Mouse (Mus musculus) heart, adult 9 months (tissue): ENCODE results near the gene Klhl2.

ENCODE experiments used
- DNase-seq, 2 experiments: peaks; one replicate each; pipeline ENCODE4 v3.0.0; 2022; ENCODE audit warnings: low spot score in 2 of 2

Klhl2 gene

DNA sequence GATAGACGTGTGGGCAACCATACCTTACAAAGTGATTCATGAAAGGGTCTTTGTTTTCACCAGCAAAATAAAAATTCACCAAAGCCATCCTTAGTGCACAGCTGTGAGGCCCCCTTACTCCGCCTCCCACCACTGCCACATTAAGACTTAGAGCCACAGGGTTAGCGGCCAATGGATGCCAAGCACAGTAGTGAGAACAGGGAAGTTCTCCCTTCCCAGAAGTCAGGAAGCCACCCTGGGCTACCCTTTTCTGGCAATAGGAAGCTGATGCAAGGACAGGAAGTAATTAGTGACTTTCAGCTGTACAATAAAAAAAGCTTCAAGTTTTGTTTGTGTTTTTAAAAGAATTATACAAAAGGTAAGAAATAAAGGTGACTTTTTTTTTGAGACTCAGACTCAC is 18.2 kb downstream of the Klhl2 start:
- no peak for DNase-seq

DNA sequence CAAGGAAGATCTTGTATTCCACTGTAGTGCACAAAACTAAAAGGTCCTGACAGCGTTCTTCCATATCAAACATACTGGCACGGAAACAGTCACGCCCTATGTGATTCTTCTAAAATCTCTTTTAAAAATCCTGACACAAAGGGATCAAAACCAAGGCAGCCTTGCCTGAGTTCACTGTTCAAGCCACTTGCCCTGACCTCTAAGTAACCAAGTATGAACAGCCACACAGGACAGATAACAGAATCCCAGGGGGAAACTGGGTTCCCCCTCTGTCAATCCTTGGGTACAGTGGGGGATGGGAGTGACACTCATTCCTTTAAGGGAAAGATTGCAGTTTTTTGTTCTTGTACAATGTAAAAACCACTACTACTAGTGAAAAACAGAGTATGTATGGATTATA is 19.9 kb downstream of the Klhl2 start:
- no peak for DNase-seq

DNA sequence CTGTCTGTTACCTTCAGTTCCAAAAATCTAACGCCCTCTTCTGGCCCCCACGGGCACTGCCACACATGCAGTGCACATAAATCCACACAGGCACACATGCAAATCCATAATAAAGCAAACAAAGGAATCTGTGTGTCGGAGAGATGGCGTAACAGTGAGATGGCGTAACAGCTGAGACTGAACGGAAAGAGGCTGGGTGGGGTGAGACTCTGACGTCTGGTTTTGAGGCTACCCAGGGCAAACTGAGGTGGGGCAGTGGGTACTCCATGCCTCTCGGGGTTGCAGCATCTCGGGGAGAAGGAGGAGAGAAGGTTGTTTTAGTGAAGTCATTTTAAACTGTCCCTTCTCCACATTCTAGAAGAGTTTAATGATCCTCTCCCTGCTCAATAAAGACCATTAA is 20.4 kb downstream of the Klhl2 start:
- no peak for DNase-seq

DNA sequence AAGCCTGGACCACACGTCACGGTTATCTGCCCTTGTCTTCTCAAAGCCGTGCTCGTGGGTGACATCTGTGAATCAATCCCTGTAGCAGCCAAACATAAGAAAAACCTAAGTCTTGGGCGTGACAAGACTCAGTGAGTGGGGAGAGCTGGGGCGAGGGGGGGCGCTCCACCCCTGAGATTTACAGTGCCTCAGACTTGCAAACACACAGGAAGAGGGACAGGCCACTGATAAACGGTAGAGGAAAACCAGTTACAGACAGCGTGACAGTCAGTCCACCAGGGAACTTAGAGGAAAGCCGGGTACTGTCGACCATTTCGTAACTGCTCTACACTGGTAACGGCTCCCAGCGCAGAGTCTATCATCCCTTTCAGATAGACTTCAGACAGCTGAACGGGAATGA is 21.4 kb downstream of the Klhl2 start:
- DNase-seq: no peak

DNA sequence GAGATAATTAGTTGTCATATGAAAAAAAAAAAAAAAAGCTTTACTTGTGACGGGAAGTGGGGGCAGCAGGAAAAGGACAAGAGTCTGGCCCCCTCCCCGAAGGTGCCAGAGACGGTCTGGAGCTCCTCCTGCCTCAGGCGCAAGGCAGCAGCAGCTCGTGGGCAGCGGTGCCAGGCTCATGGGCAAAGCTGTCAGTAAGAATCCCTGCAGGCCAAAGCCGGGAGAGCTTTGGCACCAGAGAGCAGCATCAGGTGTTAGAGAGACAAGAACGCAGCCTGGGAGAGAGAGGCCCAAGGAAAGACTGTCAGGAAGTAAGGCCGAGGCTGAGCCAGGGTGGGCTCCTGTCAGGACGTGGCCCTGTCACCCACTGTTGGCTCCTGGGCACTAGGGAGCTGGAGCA is 22.5 kb downstream of the Klhl2 start:
- no peak for DNase-seq

DNA sequence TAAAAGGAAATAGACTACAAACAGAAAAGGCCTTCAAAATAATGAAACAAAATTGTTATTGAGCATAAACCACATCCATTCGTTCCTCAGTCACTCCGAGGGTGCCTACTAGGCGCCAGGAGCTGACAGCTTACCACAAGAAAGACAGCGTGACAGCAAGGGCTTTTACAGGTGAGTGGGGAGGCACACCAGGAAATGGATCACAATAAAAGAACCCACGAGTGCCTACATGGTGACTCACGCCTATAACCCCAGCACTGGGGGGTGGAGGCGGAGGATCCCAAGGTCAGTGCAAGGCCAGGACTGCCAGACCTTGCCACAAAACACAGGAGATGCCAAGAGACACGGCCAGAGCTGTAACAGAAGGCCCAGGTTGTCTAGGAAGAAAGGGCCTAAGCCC is 23.4 kb downstream of the Klhl2 start:
- DNase-seq: no peak

DNA sequence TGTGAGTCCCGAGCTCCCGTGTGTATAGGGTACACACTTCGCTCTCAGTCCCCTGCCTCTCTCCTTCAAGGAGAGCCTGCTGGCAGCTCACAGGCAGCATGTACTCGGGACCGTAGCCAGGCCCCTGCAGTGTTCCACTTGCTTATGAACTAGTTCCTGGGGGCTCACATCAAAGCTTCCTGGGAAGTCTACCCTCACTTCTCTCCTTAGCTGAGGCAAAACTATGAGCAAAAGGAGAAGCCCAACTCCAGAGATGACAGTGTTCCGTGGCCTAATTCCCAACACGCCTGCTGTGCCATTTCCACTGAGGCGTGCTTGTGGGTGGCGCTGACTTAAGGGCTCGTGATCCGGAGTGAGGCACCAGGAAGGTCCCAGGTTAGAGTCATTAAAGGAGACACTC is 25.9 kb downstream of the Klhl2 start:
- no peak for DNase-seq

DNA sequence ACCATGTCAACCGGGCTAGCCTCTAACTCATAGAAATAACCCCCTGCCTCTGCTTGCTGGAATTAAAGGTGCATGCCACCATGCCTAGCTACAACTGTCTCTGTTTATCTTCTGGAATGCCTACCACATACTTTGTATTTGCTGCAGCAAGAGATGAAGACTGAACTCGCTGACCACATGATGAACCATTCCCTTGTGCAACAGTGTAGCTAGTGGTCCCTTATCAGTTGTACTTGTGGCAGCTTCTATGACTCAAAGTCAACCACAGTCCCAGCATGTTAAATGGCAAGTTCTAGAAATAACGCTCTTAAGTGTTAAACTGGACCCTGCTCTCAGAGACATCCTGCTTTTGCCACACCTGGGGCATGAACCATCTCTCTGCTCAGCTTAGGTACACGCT is 28.9 kb downstream of the Klhl2 start:
- DNase-seq: no peak

DNA sequence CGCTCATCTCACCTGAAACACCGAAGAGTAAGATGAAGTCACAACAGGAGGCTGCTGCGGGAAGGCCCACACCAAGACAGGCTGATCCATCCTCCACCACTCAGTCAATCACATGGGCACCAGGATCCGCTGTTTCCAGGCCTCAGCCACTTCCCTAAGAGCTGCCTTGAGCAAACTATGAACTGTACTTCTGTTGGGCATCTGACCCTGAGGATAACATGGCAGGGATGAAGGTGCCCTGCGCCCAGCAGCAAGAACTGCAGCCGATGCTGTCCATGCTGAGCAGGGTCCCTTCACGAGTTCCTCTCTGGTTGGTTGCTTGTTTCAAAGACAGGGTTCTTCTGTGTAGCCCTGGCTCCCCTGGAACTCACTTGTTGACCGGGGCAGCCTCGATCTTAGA is 38.0 kb downstream of the Klhl2 start:
- DNase-seq: no peak

DNA sequence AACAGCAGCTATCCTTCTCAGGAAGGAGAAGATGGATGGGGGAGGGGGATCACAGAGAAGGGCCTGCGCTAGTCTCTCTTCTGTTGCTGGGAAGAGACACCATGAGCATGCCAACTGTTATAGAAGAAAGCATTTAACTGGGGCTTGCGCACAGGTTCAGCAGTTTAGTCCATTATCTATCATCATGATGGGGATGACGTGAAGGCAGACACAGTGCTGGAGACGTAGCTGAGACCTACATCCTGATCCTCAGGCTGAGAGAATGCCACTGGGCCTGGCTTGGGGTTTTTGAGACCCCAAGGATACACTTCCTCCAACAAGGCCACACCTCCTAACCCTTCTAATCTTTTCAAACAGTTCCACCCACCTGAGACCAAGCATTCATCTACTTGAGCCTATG is 38.7 kb downstream of the Klhl2 start:
- no peak for DNase-seq

DNA sequence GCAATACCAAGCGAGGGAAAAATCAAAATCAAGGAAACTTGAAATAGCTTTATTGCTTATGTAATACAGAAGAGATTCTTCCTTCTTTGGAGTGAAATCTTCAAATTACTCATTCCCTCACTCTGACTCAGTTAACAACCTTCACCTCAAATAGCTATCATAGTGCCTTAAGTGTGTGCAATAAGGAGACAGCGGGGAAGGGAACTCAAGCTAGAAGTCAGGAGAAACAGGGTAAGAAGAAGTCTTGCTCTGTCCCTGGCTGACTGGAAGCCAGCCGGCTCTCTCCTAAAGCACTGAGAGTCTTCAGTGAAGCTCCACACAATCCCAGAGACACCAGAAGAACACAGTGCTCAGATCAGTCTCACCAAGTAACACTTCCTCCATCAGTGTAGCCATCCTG is 43.3 kb downstream of the Klhl2 start:
- DNase-seq: no peak

DNA sequence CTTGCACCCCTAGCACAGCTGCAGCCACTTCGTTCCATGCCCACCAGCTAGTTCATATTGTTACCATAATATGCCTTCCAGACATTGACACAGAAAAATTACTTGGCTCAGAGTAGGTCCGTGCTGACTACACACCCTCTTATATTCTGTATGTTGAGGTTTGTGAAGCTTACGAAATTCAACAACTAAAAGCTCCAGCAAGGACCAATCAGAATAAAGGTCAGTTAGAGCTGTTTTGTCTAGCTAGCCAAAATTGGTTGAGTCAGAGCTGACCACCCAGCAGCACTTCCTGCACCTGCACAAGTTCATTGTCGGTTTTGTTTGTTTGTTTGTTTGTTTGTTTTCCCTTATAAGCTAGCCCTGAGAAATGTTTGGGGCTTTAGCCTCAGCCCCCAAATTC is 44.8 kb downstream of the Klhl2 start:
- DNase-seq: no peak

DNA sequence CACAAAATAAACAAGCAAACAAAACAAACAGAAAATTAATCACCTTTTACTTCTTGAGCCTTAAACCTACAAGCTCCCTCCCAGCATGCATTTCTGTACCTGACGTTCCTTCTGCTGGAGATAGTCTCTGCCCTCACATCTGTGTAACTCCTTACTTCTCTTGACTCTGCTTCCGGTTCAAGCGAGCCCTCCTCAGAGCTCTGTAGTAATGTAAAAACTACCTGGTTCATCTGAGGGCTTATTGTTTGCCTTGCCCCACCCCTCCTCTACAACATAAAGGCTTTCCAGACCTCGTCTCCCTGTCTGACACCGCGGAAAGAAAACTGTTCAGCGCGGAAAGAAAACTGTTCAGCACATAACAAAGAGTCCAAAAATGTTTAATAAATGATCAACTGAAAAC is 50.5 kb downstream of the Klhl2 start:
- DNase-seq: no peak

DNA sequence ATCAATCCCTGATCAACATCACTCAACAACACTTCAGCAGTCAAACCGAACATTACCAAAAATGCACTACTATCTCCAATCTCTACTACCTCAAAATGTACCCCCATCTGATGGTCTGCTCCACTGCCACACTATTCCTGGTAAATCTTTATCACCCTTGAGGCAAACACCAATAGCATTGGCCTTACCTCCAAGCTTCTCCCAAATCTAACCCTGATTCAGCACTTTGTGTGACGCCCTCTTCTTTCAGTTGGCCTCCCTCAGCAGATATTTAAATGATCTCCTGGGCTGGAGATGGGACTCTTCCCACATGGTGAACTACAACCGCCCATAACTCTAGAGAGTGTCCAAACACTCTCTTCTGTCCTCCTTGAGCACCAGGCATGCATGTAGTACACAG is 51.3 kb downstream of the Klhl2 start:
- no peak for DNase-seq

DNA sequence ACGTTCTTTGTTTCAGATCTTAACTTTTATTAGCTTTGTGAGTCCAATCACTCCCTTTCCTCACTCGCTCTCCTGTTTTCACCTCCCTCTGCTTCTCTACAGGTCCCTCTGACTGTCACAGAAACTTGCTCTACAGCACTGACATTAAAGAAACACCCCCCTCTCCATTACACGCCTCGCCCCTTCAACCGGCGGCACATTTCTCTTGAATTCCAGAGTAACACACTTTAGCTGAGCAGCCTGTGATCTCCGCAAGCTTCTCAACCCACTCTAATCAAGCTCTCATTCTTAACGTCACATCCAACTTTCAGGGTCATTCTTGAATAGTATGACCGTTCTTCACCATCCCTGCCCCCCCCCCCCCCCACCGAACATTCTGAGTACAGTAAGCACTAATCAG is 52.1 kb downstream of the Klhl2 start:
- DNase-seq: no peak

DNA sequence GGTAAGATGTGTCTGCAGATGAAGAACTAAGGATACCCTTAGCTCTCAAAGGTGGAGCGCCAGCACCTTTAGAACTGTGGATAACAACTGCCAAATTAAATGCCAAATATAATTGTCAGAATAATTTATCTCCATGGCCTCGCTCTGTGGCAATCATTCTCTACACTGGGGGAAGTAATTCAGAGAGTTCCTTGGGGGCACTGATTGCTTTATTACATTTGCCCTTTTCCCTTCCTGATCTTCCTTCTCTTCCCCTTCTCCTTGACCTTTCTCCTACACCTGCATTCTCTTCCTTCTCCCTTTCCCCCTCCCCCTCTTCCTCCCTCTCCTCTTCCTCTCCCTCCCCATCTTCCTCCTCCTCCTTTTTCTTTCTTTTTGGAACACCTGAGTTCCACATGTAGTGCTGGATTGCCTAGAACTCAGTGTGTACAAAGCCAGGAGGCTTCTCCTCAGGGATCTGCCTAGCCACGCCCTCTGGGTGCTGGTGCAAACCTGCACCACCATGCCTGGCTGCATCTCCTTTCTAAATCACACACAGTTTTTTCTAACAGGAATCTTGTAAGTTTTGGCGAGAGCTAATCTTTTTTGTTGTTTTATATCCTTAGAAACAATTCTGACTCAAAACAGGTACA is 58.5 kb downstream of the Klhl2 start:
- DNase-seq: no peak

DNA sequence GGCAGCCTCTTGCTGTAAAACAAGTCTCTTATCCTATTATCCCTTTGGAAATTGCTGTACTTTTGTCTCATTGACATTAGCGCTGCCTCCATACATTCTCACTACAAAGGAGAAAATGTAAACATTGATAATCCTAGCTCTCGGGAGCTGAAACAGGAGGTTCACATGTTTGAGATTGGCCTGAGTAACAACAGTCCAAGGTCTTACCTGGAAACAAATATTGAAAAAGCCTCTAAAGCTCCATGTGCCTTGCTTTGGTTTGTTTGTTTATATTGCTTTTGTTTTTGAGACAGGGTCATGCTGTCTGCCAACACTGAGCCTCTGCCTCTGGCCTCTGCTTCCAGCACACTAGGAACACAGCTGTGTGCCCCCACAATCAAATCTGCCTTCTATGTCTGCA is 59.4 kb downstream of the Klhl2 start:
- no peak for DNase-seq

DNA sequence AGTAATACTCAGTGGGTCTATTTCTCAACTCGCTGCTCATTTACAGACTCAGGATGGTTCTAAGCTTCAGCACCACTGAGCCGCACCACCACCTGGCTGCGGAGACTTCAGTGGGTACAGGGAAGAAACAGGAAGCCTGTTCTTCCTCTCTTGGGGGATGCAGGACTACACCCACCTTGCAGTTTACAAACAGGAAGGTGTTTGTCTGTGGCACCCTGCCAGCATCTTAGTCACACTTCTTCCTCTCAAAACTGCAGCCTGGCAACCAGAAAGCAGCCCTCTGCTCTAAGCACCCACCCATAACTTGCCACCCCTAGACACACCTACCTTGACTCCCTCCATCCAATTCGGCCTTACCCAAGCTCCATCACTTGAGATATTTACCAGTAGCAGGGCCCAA is 61.1 kb downstream of the Klhl2 start:
- DNase-seq: peak; percentile 63 to 77

DNA sequence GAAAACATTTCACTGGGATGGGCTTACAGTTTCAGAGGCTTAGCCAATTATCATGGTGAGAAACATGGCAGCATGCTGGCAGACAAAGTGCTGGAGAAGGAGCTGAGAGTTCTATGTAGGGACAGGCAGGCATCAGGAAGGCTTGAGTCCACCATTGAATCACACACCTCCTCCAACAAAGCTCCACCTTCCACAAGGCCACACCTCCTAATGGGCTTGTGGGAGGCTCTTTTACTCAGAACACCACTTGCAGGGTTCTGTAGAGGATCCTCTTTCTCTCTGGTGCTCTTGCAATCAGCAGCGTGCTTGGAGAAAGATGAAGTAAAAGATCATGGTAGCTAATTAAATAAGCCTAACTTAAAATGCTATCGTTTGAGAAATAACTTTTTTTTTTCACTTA is 63.0 kb downstream of the Klhl2 start:
- DNase-seq: no peak

DNA sequence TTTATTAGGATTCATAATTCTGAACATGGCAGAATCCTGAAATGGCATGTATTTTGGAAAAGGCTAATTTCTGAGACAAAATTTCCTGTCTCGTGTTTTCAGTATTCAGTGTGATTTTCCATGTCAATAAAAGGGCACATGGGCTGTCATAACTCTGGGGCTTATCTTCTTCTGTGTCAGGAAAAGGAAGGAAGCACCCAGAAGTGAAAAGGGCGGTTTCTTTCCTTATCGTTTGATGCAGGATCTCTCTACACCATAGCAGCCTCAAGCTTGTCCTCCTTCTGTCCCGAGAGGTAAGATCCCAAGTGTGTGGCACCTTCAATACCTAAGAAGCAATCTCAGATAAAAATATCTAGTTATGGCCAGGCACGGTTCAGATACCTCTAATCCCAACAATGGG is 65.6 kb downstream of the Klhl2 start:
- no peak for DNase-seq

DNA sequence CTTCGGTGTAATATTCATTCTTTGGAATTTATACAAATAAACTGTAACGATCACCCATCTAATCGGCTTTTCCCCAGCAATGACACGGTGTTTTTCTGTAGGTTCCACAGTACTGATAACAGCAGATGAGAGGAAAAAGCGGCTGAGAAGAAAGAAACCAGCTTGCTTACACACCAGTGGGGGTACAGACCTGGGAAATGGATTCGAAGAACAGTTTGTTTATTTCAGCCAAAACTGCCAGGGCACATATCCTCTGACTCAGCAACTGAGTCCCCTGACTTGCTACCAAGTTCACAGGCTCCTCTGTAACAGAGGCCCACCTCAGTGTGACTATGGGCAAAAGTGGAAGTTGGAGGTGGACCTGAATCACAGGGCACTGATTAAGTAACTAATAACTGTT is 67.9 kb downstream of the Klhl2 start:
- no peak for DNase-seq

DNA sequence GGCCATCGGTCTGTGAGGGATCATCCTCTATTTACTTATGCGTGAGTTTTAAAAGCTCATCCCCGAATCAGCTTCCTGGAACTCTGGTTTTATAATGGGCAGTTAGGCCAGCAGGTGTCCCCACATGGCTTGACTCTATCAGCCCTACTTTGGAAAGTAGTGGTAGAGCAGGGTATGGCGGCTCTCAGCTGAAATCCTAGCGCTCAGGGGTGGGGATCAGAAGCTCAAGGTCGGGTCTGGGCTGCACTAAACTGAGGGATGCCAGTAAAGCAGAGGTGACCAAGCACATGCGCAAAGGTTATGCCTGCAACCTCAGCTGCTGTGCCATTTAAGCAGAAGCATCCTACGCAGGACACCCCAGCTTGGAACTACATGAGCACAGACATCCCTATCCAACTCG is 71.9 kb downstream of the Klhl2 start:
- no peak for DNase-seq

DNA sequence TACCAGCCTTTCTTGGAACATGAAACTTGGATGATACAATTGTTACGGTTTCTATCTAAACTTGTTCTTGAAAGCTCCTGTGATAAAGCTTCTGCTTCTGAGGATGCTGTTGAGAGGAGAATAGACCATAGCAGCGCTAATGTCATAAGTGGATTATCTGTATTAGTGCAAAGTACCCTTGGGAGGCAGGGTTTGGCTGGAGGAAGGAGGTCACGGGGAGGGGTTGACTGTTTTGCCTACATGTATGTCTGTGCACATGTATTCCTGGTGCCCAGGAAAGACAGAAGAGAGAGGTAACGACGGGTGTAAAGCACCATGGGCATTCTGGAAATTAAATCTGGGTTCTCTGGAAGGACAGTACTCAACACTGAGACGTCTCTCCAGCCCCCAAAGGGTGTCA is 75.7 kb downstream of the Klhl2 start:
- no peak for DNase-seq

DNA sequence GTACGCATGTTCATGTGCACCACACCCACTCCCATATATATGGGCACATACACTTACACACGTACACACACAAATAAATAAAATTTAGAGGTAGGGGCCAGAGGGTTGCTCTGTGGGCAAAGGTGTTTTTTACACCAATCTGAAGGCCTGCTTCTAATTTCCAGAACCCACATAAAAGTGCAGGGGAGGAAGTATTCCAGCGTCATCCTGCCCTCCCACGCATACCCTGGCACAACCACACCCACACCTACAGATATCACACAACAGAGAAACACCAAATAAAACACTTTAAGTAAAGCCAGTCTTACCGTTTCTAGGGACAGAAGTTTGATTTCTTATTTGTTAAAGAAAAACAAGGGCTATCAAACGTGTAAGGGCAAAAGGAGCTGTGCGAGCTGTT is 79.0 kb downstream of the Klhl2 start:
- no peak for DNase-seq

DNA sequence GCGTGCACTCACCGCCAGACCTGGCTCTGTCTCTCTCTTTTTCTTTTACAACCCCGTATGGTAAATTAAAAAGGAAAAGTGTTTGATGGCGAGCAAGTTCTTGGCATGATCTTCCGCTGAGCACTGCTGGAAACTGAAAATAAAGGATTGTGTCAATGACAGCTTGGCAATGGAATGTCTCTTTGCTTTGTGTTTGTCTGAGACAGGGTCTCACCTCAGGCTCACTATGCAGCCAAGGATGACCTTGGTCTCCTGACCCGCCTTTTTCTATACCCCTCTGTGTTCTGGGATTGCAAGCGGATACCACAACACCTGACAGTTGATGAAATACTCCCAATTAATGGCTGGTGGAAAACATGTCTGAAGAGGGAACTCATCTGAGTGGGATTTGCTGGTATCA is 80.2 kb downstream of the Klhl2 start:
- DNase-seq: no peak
